Mouse (Mus musculus): ENCODE results near the gene Tmub2. TPM values are rescaled to one million over a fixed set of nuclear protein-coding genes. Genes with fewer than 3 reads are reported as not detected.
"Not testable (repeated sequence)": the region's sequence is repeated elsewhere in the genome, so short reads cannot be mapped to it uniquely, and the experiment has no call there.

The Tmub2 gene
- polyA plus RNA-seq, 1 experiment, result 25.2 TPM

- no peaks in the 10 kb centered on the region for H3K79me3 ChIP-seq (ENCODE audit: low read depth)
- H3K79me2 ChIP-seq (ENCODE audit: control insufficient read depth, insufficient read depth), result no peaks in the 10 kb centered on the region
- H3K27me3 ChIP-seq (ENCODE audit: control insufficient read depth, insufficient read depth, insufficient read length), result peaks cover 8% of the 10 kb centered on the region
- no peak overlapping the region for H3K4me3 ChIP-seq (ENCODE audit: insufficient read depth, poor library complexity, severe bottlenecking)
- no peak for TF ChIP-seq CEBPB (IDR thresholded peaks at IDR 0.05; ENCODE audit: low read depth)
- TF ChIP-seq MAX (IDR thresholded peaks at IDR 0.05), result no peak
- no peak for TF ChIP-seq CTCF (IDR thresholded peaks at IDR 0.05; ENCODE audit: control insufficient read depth, insufficient read depth, insufficient read length)
- TF ChIP-seq USF1 (IDR thresholded peaks at IDR 0.05; ENCODE audit: low read depth), result no peak
- no peak for TF ChIP-seq MYOG (IDR thresholded peaks at IDR 0.05; ENCODE audit: control insufficient read depth, extremely low read depth, insufficient read length)
- TF ChIP-seq MYOD1 (IDR thresholded peaks at IDR 0.05; ENCODE audit: control insufficient read depth, insufficient read length, low read depth), result no peak
- no peak for TF ChIP-seq FOSL1 (IDR thresholded peaks at IDR 0.05; ENCODE audit: insufficient read depth, low read length, poor library complexity, severe bottlenecking)
- no peaks in the 10 kb centered on the region for H3K36me3 ChIP-seq (ENCODE audit: control insufficient read depth, insufficient read depth)
- no peak overlapping the region for H3ac ChIP-seq (ENCODE audit: control insufficient read depth, insufficient read length, low read depth)
Observed at GRCm38 (mm10) chr11:102277754-102278153, 7.0 kb upstream of the Tmub2 start.

GRCm38 (mm10) chr11:102279595-102279994 lies 5.1 kb upstream of the Tmub2 start:
- TF ChIP-seq MAX (IDR thresholded peaks at IDR 0.05) (no peak), CEBPB (IDR thresholded peaks at IDR 0.05; ENCODE audit: low read depth) (no peak), CTCF (IDR thresholded peaks at IDR 0.05; ENCODE audit: control insufficient read depth, insufficient read depth, insufficient read length) (no peak), MYOG (IDR thresholded peaks at IDR 0.05; ENCODE audit: control insufficient read depth, extremely low read depth, insufficient read length) (no peak), FOSL1 (IDR thresholded peaks at IDR 0.05; ENCODE audit: insufficient read depth, low read length, poor library complexity, severe bottlenecking) (no peak), USF1 (IDR thresholded peaks at IDR 0.05; ENCODE audit: low read depth) (no peak), MYOD1 (IDR thresholded peaks at IDR 0.05; ENCODE audit: control insufficient read depth, insufficient read length, low read depth) (no peak)
- no peak overlapping the region for H3ac ChIP-seq (ENCODE audit: control insufficient read depth, insufficient read length, low read depth)
- no peaks in the 10 kb centered on the region for H3K79me3 ChIP-seq (ENCODE audit: low read depth)
- no peaks in the 10 kb centered on the region for H3K79me2 ChIP-seq (ENCODE audit: control insufficient read depth, insufficient read depth)
- H3K27me3 ChIP-seq (ENCODE audit: control insufficient read depth, insufficient read depth, insufficient read length), result peaks cover 8% of the 10 kb centered on the region
- no peaks in the 10 kb centered on the region for H3K36me3 ChIP-seq (ENCODE audit: control insufficient read depth, insufficient read depth)
- H3K4me3 ChIP-seq (ENCODE audit: insufficient read depth, poor library complexity, severe bottlenecking), result no peak overlapping the region

DNA sequence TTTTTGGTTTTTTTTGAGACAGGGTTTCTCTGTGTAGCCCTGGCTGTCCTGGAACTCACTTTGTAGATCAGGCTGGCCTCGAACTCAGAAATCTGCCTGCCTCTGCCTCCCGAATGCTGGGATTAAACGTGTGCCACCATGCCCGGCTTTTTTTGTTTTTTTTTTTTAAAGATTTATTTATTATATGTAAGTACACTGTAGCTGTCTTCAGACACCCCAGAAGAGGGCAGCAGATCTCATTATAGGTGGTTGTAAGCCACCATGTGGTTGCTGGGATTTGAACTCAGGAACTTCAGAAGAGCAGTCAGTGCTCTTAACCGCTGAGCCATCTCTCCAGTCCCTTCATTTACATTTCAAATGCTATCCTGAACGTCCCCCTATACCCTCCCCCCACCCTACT lies 4.5 kb upstream of the Tmub2 start:
- H3K36me3 ChIP-seq (ENCODE audit: control insufficient read depth, insufficient read depth); H3K79me3 ChIP-seq (ENCODE audit: low read depth); H3K4me3 ChIP-seq (ENCODE audit: insufficient read depth, poor library complexity, severe bottlenecking); H3K79me2 ChIP-seq (ENCODE audit: control insufficient read depth, insufficient read depth); H3K27me3 ChIP-seq (ENCODE audit: control insufficient read depth, insufficient read depth, insufficient read length); H3ac ChIP-seq (ENCODE audit: control insufficient read depth, insufficient read length, low read depth): not testable (repeated sequence)

DNA sequence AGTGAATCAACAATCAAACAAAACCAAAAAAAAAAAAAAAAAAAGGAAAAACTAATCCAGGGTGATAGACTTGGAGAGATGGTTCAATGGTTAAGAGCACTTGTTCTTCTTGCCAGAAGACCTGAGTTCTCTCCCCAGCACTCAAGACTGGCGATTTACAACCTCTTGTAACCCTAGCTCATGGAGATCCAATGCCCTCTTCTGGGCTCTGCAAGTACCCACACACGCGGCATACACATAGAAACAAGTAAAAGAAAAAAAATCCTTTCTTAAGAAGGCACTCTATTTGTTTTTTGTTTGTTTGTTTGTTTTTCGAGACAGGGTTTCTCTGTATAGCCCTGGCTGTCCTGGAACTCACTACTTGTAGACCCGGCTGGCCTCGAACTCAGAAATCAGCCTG lies 809 bp upstream of the Tmub2 start:
- H3K27me3 ChIP-seq (ENCODE audit: control insufficient read depth, insufficient read depth, insufficient read length), result no peaks in the 10 kb centered on the region
- no peak for TF ChIP-seq MAX (IDR thresholded peaks at IDR 0.05)
- no peak for TF ChIP-seq MYOG (IDR thresholded peaks at IDR 0.05; ENCODE audit: control insufficient read depth, extremely low read depth, insufficient read length)
- TF ChIP-seq USF1 (IDR thresholded peaks at IDR 0.05; ENCODE audit: low read depth), result no peak
- no peak for TF ChIP-seq MYOD1 (IDR thresholded peaks at IDR 0.05; ENCODE audit: control insufficient read depth, insufficient read length, low read depth)
- no peak for TF ChIP-seq CTCF (IDR thresholded peaks at IDR 0.05; ENCODE audit: control insufficient read depth, insufficient read depth, insufficient read length)
- no peak for TF ChIP-seq CEBPB (IDR thresholded peaks at IDR 0.05; ENCODE audit: low read depth)
- TF ChIP-seq FOSL1 (IDR thresholded peaks at IDR 0.05; ENCODE audit: insufficient read depth, low read length, poor library complexity, severe bottlenecking), result no peak
- H3K79me3 ChIP-seq (ENCODE audit: low read depth), result no peaks in the 10 kb centered on the region
- no peak overlapping the region for H3ac ChIP-seq (ENCODE audit: control insufficient read depth, insufficient read length, low read depth)
- peaks cover 15% of the 10 kb centered on the region for H3K36me3 ChIP-seq (ENCODE audit: control insufficient read depth, insufficient read depth)
- H3K79me2 ChIP-seq (ENCODE audit: control insufficient read depth, insufficient read depth), result peaks cover 20% of the 10 kb centered on the region
- no peak overlapping the region for H3K4me3 ChIP-seq (ENCODE audit: insufficient read depth, poor library complexity, severe bottlenecking)

DNA sequence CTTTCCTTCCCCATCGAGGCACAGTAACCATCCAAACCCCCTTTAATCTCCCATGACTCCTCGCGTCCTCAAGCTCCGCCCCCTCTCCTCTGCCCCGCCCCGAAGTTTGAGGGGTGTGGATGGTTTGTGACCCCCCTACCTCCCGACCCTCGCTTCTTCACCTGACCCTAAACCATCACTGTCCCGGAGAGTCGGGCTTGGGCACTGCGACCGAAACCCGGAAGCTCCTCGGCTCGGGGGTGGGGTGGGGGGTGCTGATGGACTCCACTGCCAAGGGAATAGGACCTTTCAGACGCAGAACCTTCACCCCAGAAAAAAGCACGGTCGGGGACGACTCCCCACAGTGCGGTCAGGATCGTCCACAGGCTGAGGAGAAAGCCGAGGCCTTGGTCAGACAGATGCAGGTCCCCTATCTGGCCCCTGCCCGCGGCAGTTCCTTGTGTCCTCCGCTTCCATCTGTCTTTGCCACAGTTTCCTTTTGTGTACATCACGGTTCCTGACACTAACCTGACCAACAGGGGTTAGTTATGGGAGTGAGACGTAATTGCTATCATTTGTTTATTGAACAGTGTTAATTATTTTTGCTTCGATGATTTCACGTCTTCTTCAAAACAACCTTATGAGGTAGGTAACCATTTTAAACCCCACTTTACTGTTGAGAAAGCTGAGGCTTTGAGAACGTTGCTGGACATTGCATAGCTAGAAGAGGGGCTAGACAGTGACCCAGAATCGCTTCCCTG lies 534 bp downstream of the Tmub2 start:
- no peak for TF ChIP-seq USF1 (IDR thresholded peaks at IDR 0.05; ENCODE audit: low read depth)
- TF ChIP-seq MYOD1 (IDR thresholded peaks at IDR 0.05; ENCODE audit: control insufficient read depth, insufficient read length, low read depth), result no peak
- TF ChIP-seq MYOG (IDR thresholded peaks at IDR 0.05; ENCODE audit: control insufficient read depth, extremely low read depth, insufficient read length), result no peak
- no peak for TF ChIP-seq CEBPB (IDR thresholded peaks at IDR 0.05; ENCODE audit: low read depth)
- no peak for TF ChIP-seq MAX (IDR thresholded peaks at IDR 0.05)
- no peak for TF ChIP-seq FOSL1 (IDR thresholded peaks at IDR 0.05; ENCODE audit: insufficient read depth, low read length, poor library complexity, severe bottlenecking)
- no peak for TF ChIP-seq CTCF (IDR thresholded peaks at IDR 0.05; ENCODE audit: control insufficient read depth, insufficient read depth, insufficient read length)
- H3K4me3 ChIP-seq (ENCODE audit: insufficient read depth, poor library complexity, severe bottlenecking), result peak overlapping the region; percentile 95
- no peaks in the 10 kb centered on the region for H3K27me3 ChIP-seq (ENCODE audit: control insufficient read depth, insufficient read depth, insufficient read length)
- peaks cover 20% of the 10 kb centered on the region for H3K79me2 ChIP-seq (ENCODE audit: control insufficient read depth, insufficient read depth)
- H3K36me3 ChIP-seq (ENCODE audit: control insufficient read depth, insufficient read depth), result peaks cover 26% of the 10 kb centered on the region
- H3K79me3 ChIP-seq (ENCODE audit: low read depth), result no peaks in the 10 kb centered on the region
- H3ac ChIP-seq (ENCODE audit: control insufficient read depth, insufficient read length, low read depth), result peak overlapping the region; percentile 98

- Histone ChIP-seq H3K79me3 (ENCODE audit: low read depth) (no peaks in the 10 kb centered on the region), H3K27me3 (ENCODE audit: control insufficient read depth, insufficient read depth, insufficient read length) (no peaks in the 10 kb centered on the region), H3ac (ENCODE audit: control insufficient read depth, insufficient read length, low read depth) (no peak overlapping the region), H3K4me3 (ENCODE audit: insufficient read depth, poor library complexity, severe bottlenecking) (no peak overlapping the region), H3K36me3 (ENCODE audit: control insufficient read depth, insufficient read depth) (peaks cover 45% of the 10 kb centered on the region), H3K79me2 (ENCODE audit: control insufficient read depth, insufficient read depth) (peaks cover 20% of the 10 kb centered on the region)
- no peak for TF ChIP-seq FOSL1 (IDR thresholded peaks at IDR 0.05; ENCODE audit: insufficient read depth, low read length, poor library complexity, severe bottlenecking)
- no peak for TF ChIP-seq MYOD1 (IDR thresholded peaks at IDR 0.05; ENCODE audit: control insufficient read depth, insufficient read length, low read depth)
- TF ChIP-seq USF1 (IDR thresholded peaks at IDR 0.05; ENCODE audit: low read depth), result no peak
- no peak for TF ChIP-seq CTCF (IDR thresholded peaks at IDR 0.05; ENCODE audit: control insufficient read depth, insufficient read depth, insufficient read length)
- TF ChIP-seq CEBPB (IDR thresholded peaks at IDR 0.05; ENCODE audit: low read depth), result no peak
- TF ChIP-seq MAX (IDR thresholded peaks at IDR 0.05), result no peak
- TF ChIP-seq MYOG (IDR thresholded peaks at IDR 0.05; ENCODE audit: control insufficient read depth, extremely low read depth, insufficient read length), result no peak
Observed at GRCm38 (mm10) chr11:102287485-102287884, 2.8 kb downstream of the Tmub2 start.

Data from C2C12 (cell line).